Mouse (Mus musculus): ENCODE data around the gene Disc1.

The Disc1 gene

GRCm38 (mm10) chr8:125277071-125277682 is 223.2 kb downstream of the Disc1 start:
- no peak for DNase-seq

- DNase-seq = no peak
Measured at GRCm38 (mm10) chr8:125279156-125279555, 225.2 kb downstream of the Disc1 start.

- DNase-seq = no peak
Measured at GRCm38 (mm10) chr8:125279892-125280291, 225.9 kb downstream of the Disc1 start.

- no peak for DNase-seq
Measured at GRCm38 (mm10) chr8:125282531-125282930, 228.5 kb downstream of the Disc1 start.

GRCm38 (mm10) chr8:125283542-125283941 is 229.5 kb downstream of the Disc1 start:
- no peak for DNase-seq

GRCm38 (mm10) chr8:125284875-125285274 is 230.9 kb downstream of the Disc1 start:
- DNase-seq = no peak

GRCm38 (mm10) chr8:125285391-125285790 is 231.4 kb downstream of the Disc1 start:
- DNase-seq = no peak

GRCm38 (mm10) chr8:125285966-125286681 is 232.1 kb downstream of the Disc1 start:
- DNase-seq = no peak

- DNase-seq = no peak
Measured at GRCm38 (mm10) chr8:125287311-125287710, 233.3 kb downstream of the Disc1 start.

- DNase-seq = no peak
Measured at GRCm38 (mm10) chr8:125287841-125288341, 233.9 kb downstream of the Disc1 start.

GRCm38 (mm10) chr8:125291506-125291905 is 237.5 kb downstream of the Disc1 start:
- DNase-seq = no peak

GRCm38 (mm10) chr8:125291932-125292717 is 238.1 kb downstream of the Disc1 start:
- no peak for DNase-seq

GRCm38 (mm10) chr8:125292933-125293591 is 239.1 kb downstream of the Disc1 start:
- peak in 1 of 2 experiments; percentile 31 for DNase-seq

- no peak for DNase-seq
Measured at GRCm38 (mm10) chr8:125299248-125299647, 245.3 kb downstream of the Disc1 start.

- no peak for DNase-seq
Measured at GRCm38 (mm10) chr8:125301931-125302361, 248.0 kb downstream of the Disc1 start.

GRCm38 (mm10) chr8:125306665-125307064 is 252.7 kb downstream of the Disc1 start:
- no peak for DNase-seq

- DNase-seq = no peak
Measured at GRCm38 (mm10) chr8:125309985-125310384, 256.0 kb downstream of the Disc1 start.
